Mouse (Mus musculus) right cerebral cortex, adult 18-20 months (tissue): ENCODE data around the gene Ramp2.
A peak's percentile ranks its signal among the peaks of the same experiment; 100 is the strongest.

Experiments used
- DNase-seq: peaks from one replicate; pipeline ENCODE4 v3.0.0; 2022; ENCODE audit warnings: mixed read lengths

Ramp2 gene

DNA sequence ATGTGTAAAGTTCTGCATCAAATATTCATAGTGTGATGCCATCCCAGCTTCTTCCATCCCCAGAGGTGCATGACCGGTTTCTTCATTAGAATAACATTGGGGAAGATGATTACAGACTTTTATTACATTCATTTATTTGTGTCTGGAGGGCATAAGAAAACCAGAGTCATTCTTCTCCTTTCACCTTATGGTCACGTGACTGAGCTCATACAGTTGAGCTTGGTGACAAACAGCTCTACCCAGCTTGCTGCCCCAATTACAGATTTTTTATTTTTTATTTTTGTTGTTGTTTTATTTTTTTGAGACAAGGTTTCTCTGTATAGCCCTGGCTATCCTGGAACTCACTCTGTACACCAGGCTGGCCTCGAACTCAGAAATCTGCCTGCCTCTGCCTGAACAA lies 26.6 kb downstream of the Ramp2 start:
- no peak for DNase-seq

- no peak for DNase-seq
These were observed 29.5 kb downstream of the Ramp2 start for GRCm38 (mm10) chr11:101275309-101275708.

DNA sequence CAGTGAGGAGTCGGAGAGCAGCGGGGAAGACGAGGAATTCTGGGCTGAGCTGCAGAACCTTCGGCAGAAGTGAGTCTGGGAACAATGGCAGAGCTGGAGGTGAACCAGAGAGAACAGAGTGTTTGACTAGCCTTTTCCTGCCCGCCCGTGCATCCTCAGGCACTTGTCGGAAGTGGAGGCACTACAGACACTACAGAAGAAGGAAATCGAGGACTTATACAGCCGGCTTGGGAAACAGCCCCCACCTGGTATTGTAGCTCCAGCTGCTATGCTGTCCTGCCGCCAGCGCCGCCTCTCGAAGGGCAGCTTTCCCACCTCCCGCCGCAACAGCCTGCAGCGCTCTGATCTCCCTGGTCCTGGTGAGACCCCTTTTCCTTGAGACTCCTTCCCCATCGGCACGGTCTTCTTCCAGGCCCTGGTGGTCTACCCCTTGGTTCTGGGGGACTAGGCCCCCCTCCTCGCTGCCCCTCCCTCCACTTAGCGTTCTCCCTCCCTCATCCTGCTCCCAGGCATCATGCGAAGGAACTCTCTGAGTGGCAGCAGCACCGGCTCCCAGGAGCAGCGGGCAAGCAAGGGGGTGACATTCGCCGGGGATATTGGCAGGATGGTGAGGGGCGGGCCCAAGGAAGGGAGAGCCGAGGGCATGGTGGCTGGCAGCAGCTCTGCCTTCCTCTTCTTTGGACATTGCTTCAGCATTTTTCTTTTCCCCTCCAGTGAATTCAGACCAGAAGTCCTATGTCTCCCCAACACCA lies 30.7 kb downstream of the Ramp2 start:
- no peak for DNase-seq

DNA sequence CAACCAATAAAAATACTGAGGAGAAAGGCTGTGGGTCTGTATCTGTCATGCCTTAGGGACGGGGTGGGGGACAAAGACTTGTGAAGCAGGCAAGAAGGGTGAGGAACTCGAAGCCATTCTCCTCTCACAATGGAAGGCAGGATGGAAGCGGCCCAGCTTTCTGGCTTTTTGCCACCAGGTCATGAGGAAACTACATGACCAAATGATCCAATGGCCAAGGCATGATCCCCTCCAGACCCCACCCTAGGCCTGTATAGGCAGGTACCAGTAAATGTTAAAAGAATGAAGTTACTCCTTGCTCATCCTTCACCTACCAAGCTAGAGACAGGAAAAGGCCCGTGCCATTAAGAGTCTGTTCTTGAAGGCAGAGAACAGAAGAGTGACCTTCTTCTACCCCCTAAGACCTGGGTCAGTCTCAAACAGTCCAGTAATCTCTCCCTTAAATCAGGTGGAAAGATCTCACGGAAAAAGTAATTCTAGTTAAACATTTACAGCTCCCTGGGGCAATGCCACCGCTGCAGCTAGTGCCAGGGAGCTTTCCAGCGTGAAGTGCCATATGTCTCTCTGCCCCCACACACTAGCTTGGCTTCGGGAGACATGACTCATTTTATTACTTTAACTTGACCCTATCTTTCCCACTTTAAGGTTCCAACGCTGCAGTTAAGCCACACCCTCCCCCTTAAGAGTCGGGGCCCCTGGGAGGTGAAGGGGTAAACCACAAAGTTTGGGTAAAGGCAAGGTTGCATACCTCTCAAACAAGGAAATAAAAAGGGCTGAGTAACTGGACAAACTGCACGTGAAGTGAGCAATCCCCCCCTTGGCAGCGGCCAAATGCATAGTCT lies 31.8 kb downstream of the Ramp2 start:
- peak; percentile 50 for DNase-seq

DNA sequence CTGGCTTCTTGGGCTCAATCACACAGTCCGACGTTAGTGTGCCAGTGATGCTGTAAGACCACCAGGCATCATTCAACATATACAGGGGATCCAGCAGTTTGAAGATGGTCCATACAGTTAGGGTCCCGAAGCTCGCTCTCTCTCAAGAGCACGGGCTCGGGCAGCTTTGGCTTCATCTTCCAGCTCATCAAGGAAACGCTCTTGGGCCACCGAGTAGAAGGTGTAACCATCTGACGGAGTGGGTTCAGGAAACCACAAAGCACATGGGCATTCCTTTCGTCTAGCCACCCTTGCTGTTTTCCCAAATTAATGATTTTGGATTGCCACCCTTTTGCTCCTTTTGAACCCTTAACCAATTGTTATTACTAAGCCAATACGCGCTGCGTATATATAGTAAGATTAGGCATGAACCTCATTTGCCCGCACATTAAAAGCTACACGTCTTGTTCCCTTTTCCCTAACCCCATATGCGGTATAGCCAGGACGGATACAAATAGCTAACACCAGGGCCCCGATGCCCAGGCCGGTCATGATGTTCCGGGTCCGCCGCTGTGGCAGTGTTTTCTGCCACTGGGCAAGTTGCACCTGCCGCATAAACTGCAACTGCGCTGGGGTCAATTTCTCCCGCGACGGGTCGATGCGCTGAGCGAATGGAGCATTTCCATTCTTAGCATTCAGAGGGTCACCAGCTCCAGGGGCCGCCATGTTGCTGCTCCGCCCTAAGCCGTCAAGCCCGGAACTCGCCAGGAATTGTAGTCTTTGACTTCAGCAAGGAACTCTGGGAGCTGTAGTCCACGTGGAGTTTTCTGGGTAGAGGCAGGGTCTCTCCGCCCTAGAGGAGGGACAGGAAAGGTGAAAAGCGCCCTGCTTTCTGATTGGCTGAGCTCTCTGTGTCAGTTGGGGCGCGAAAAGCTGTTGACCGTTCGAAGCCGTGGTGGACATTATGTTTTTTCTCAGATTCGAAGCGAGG lies 32.7 kb downstream of the Ramp2 start, which contains the start of the genes Cntd1 and Coa3:
Gene Cntd1, plus strand, starts transcription at position 790 of the 970 bp plus-strand sequence.
Gene Coa3, minus strand, starts transcription at position 892 of the 970 bp plus-strand sequence.
- peak; percentile 91 for DNase-seq

GRCm38 (mm10) chr11:101279193-101279569 lies 33.4 kb downstream of the Ramp2 start:
- no peak for DNase-seq

- no peak for DNase-seq
These were observed 35.0 kb downstream of the Ramp2 start for GRCm38 (mm10) chr11:101280837-101281236.

- DNase-seq = no peak
These were observed 37.1 kb downstream of the Ramp2 start for GRCm38 (mm10) chr11:101282896-101283295.

DNA sequence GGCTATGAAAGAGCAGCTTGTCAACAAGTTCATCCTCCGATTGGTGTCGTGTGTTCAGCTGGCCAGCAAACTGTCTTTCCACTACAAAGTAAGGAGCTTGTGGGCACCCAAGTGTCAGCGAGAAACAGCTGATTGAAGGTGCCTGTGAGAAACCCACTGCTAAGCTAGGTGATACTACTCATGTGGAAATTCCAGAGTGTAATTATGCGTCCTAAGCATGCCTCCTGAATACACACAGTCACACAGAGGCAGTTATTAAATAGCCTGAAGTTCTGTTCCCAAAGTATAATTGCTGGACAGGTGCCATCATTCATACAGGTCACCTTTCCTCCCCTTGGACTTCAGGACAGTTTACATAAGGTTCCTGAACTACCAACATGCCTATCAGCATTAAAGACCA lies 38.0 kb downstream of the Ramp2 start:
- no peak for DNase-seq

- no peak for DNase-seq
These were observed 41.5 kb downstream of the Ramp2 start for GRCm38 (mm10) chr11:101287306-101287705.

DNA sequence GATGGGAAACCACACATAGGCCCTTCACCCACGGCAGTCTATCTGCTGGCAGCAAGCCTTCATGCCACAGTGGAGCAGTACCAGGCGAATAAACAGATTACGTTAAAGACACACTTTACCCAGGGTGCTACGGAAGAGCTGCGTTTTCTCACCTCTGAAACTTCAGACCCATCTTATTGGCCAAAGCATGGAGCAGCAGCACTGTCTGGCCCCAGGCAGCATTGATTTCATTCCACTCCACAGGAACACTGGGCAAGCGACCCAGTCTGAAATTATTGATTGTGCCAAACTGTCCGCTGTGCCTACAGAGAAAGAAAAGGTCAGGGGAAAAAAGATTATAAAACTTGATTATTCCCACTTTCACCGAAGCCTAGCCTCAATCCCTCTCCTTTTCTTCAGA lies 45.4 kb downstream of the Ramp2 start:
- no peak for DNase-seq

DNA sequence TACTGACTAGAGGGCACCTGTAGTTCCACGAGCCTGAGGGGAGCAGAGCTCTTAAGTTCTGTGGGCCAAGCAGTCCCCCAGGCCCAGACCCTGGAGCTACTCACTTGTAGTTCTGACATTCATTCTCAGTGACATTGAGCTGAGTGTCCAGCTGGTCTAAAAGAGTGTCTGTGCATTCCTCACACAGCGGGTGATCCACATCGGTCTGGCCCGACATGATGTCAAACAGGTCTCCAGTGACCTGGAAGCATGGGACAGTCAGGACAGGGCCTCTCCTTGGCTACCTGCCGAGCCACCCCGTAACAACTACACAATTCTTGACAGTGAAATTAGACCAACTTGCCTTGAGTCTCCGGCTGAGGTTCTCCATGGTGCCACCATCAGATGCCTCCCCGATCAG lies 49.4 kb downstream of the Ramp2 start:
- no peak for DNase-seq

GRCm38 (mm10) chr11:101300881-101301280 lies 55.1 kb downstream of the Ramp2 start:
- no peak for DNase-seq

DNA sequence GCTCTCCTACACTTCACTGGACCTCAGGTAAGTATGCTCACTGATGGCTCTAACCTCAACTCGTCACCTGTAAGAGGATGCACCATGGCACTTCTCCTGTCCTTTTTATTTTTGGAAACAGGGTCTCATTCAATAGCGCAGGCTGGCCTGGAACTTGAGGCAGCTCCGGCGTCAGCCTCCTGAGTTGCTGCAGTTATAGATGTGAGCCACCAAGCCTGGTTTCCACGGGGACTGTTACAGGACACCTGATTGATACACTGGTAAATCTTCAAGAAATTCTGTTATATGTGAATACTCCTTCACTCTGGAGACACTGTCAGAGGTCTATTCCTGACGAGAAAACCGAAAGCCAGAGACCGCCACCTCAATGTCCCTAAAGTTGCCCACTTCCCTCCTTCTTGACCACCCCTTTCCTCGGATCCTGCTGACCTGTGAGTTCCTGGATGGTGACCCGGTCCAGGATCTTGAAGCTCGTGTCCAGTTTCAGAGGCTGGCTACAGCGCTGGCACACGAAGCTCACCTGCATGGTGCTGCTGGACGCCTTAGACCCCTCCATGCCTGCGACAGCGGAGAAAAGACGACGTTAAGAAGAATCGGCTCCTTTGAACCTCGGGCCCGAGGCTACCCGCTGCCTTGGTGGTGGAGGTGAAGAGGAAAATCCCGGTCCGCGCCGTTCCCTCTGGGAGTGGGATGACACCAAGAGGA lies 55.6 kb downstream of the Ramp2 start:
- DNase-seq = no peak

DNA sequence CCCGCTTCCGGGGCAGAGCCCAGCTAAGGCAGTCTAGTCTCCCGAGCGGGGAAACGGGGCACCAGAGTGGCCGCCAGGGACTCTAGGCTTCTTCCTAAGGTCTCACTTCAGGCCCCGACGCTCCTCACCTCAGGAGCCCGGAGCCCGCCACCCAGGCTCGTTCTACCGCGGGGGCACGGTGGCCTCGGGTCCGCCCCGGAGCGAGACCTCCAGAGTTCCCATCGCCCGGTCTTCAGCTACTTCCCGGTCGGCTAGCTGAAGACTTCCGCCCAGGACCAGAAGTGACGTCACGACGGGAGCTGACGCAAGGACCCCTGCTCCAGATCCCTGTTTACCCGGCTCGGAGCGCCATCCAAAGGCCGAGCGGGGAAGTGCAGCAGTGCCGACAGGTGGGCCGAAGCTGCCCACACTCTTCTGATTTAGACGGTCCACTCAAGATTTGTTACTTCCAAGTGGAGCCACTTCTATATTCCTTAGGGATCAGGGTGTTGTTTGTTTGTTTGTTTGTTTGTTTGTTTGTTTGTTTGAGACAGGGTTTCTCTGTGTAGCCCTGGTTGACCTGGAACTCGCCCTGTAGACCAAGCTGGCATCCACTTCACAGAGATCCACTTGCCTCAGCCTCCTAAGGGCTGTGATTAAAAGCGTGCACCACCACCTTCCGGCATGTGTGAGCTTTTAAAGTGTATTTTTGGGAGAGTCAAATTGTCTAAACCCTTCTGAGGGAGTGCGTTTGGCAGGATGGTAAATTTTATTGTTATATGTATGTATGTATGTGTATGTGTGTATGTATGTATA lies 56.4 kb downstream of the Ramp2 start, which contains the start of gene Becn1:
Gene Becn1, minus strand, starts transcription at position 283 of the 795 bp plus-strand sequence.
- peak; percentile 96 for DNase-seq

DNA sequence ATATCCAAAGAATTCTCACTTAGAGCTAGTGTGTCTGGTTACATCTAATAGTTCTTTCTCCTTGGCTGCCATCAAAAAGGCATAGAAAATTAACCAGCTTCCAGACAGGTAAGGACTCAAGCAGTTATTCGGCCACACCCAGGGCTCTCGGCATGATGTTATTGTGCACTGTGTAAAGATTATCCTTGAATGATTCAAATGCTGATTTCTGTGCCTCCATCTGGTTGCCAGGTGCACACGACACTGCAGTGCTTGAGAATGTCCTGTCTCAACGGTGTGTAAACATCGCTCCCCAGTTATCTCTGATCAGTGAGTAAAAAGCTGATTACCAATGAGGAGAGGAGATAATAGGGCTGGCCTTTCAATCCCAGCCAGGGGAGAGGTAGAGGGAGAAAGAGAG lies 61.9 kb downstream of the Ramp2 start:
- DNase-seq = no peak
